Mouse (Mus musculus) megakaryocyte-erythroid progenitor cell, adult 5-6 weeks (primary cell): ENCODE results near the gene Phactr1. TPM values are rescaled to one million over a fixed set of nuclear protein-coding genes. Genes with fewer than 3 reads are reported as not detected.

Experiments
- ATAC-seq: replicated peaks from 2 replicates; pipeline ENCODE4 v1.8.0; 2016; ENCODE audit warnings: mild to moderate bottlenecking, inconsistent platforms; ENCODE audit not compliant: severe bottlenecking, poor library complexity, low FRiP score, low TSS enrichment
- total RNA-seq, 2 experiments: library from RNA; stranded (forward) in 1 of 2; stranded (reverse) in 1 of 2; fragments of 200-1000, 215-1000 nt in 1 of 2; fragments of >200 nt in 1 of 2; fragmentation: Nextera tagmentation in 1 of 2; gene quantifications; 2 replicates each; pipeline ENCODE4 v1.2.3; 2014 to 2017

The Phactr1 gene
- total RNA-seq, 2 experiments from 2014 or later = 0.47 TPM; not detected in 1

- ATAC-seq = no peak
Observed at GRCm38 (mm10) chr13:42744467-42744866, 64.0 kb downstream of the Phactr1 start.

GRCm38 (mm10) chr13:42757654-42758400 lies 77.4 kb downstream of the Phactr1 start:
- ATAC-seq = no peak

DNA sequence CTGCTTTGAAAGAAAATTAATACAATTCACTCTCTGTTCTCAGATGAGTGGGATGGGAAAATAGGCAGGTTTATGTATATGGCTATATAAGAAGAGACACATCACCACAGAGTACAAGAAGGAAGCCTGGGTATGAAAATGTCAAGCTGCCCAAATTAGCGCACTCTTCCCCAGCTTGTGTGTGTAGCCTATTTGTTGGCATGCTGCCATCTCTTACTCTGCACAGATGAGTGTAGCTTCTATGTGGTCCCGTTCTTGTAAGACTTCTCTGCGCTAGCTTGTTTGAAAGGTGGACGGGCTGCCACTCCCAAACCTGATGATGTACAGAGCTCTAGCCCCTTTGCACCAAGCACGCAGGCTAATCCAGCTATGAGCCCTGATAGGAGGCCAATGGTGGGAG lies 78.7 kb downstream of the Phactr1 start:
- ATAC-seq = no peak

DNA sequence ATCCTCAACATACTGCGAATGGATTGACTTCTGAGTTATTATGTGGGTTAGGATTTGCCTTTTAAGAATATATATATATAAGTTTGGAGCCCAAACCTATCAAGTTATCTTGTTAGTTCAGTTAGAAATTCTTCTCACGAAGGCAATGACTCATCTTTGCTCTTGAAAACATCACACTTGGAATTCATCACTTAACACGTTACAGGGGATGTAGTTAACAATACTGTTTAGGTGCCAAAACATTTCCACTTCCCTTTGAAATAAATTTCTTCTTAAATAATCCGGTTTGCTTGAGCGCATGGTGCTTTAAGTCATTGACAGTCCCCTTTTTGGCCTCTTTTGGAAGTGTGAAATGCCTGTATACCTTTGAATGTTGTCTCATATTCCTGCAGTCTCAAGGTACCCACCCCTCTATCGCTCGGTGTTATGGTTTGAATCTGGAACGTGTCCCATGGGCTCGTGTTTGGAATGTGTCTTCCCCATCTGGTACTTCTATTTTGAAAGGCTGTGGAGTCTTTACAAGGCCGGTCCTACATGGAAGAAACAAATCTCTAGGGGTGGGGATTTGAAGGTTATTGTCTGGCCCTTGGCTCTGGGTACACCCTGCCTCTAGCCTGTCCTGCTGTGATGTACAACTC lies 80.6 kb downstream of the Phactr1 start:
- ATAC-seq = no peak

GRCm38 (mm10) chr13:42772314-42772713 lies 91.9 kb downstream of the Phactr1 start:
- ATAC-seq = no peak

GRCm38 (mm10) chr13:42774040-42774439 lies 93.6 kb downstream of the Phactr1 start:
- no peak for ATAC-seq

GRCm38 (mm10) chr13:42782151-42782550 lies 101.7 kb downstream of the Phactr1 start:
- ATAC-seq = no peak

- ATAC-seq = no peak
Observed at GRCm38 (mm10) chr13:42789221-42789620, 108.8 kb downstream of the Phactr1 start.

DNA sequence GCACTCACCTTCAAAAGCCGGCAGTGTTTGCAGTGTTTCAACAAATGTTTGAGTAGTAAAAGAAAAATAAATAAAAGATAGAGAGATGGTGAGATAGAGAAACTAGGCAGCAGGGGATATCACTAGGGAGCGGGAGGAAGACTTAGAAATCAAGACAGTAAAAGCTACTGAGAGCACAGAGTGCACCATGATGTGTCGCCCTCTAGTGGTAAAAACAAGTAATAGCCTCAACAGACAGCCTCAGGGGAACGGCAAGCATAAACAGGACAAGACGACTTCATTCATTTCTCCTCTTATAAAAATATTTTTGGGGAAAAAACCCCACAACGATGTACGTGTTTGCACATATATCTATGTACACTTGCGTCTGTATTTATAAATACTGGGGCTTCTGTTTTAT lies 111.9 kb downstream of the Phactr1 start:
- ATAC-seq = no peak

DNA sequence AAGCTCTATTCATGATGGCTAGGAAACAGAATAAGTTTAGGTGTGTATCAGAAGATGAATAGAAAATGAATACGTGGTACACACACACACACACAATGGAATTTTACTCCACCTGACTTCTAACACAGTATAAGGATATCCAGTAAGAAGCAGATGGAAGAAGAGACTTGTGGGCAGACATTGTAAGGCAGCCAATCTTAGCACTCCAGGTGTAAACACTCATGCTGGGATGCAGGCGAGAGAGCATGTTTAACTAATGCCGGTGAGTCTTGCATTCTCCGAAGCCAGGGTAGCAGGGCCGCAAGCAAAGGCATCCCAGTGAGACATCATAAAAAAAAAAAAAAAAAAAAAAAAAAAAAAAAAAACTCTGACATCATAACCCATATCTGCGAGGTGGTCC lies 120.1 kb downstream of the Phactr1 start:
- ATAC-seq = no peak

DNA sequence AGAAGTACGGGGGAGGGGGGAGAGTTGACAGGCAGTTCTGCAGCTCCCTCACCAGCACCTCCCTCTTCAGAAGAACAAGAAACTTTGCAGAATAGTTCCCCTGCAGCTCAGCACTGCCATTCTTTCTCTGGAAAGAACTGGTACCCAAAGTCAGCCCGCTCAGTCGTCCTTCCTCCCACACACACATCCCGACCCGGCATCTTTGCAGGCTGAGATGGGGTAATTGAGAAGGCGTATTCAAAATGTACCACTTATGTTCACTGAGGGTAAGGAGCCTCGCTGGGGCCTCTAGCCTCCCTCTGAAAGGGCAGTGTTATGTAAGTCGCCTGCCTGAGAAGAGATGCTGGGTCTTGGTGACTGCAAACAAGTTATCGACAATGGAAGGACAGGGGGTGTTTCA lies 123.9 kb downstream of the Phactr1 start:
- no peak for ATAC-seq

DNA sequence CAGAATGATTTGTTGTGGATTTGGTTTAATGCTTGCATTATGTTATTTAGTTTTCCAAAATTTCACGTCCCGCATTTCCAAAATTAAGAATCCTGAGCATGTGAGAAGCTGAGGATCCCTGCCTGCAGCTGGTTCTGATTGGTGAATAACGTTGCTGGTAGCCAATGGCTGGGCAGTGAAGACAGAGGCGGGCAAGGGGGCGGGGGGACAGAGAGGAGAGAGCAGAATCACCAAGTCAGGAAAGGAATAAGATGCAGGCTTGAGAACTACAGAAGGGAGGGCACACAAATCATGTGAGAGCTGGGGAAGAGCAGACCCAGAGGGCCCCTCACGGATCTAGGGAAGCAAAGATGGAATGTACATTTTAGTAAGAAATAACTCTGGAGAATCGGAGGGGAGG lies 132.3 kb downstream of the Phactr1 start:
- no peak for ATAC-seq

DNA sequence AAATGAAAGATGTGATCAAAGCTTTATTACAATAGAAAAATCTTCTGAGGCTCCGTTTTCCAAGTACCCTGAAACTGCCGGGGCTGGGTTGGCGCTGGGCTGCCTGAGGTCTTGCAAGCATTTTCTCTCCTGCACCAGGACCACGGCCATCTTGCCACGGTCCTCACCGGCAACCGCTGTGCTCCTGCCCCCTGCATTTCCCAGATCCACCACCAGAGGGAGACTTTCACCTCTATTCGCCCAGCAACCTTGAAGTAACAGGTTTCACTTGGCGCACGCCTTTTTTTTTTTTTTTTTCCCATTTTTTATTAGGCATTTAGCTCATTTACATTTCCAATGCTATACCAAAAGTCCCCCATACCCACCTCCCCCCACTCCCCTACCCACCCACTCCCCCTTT lies 138.0 kb downstream of the Phactr1 start:
- ATAC-seq = peak; percentile 61; the same call in 1 of the 2 replicates

- no peak for ATAC-seq
Observed at GRCm38 (mm10) chr13:42820513-42820912, 140.1 kb downstream of the Phactr1 start.

GRCm38 (mm10) chr13:42821426-42822106 lies 141.1 kb downstream of the Phactr1 start:
- ATAC-seq = no peak

GRCm38 (mm10) chr13:42822545-42822944 lies 142.1 kb downstream of the Phactr1 start:
- ATAC-seq = peak; percentile 73

DNA sequence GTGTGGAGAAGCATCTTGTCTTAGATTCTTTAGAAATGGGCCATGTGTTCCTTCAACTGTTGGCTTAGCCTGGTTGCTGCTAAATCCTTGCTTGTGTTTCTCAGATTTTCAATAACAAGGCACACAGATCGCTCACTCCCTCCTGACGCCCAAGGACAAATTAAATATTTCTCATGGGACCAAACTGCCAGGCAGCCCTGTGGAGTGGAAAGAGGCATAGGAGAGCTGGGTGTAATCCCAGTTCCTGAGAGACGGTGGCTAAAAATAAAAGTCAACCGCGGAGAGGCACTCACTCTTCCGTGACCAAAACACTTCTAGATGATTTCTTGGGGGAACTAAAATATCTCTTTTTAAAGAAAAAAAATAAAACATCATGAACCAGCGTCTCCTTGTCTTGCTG lies 143.5 kb downstream of the Phactr1 start:
- ATAC-seq = no peak

DNA sequence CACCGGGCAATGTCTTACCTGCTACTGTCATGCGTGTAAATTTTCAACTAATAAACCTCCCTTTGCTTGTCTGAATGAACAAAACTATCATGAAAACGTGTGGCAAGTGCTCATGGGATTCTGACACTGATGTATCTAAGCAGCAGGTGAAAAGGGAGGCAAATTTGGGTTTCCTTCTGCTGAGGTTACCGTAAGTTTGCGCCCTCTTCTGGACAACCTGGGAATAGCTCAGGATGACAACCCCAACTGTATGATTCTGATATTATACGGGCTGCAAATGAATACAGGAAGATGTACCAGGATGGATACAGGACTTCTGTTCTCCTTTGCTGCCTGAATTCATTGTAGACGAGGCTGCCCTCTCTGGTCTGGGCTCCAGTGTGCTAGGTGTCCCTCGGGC lies 146.2 kb downstream of the Phactr1 start:
- ATAC-seq = 0 out of 2 replicates have a peak, but pooled peaks have one; percentile 50

DNA sequence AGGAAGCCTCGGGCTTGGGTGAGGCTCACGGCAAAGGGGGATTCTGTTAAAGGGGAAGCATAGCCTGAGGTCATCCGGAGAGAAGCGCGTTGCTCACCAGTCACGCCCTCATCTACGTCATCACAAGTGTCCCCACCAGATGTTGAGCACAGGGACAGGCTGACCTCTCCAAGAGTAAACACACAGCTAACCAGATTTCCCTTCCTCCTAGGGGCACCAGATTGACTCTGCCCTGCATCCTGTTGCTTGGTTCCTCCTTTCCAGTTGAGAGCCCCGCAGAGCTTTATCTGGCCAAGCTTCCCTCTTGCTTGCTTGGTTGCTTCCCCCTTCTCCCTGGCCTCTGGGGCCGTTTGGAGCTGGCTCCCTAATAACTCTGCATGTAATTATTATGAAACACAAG lies 148.6 kb downstream of the Phactr1 start:
- no peak for ATAC-seq

DNA sequence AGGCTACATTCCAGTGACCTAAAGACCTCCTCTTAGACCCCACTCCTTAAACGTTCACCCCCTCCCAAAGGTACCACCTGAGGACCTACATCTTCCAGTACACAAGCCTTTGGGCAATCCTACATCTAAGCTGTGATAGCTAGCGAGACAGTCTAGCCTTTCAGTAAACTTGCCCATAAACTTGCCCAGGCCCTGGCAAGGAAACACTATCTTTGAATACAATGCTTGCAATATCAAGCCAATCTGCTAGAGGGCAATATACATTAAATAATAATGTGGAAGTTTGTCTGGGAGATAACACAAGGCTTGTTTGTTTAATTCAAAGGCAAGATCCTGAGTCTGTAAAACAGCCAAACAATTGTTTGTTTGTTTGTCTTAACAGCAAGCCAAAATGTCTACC lies 155.0 kb downstream of the Phactr1 start:
- no peak for ATAC-seq

DNA sequence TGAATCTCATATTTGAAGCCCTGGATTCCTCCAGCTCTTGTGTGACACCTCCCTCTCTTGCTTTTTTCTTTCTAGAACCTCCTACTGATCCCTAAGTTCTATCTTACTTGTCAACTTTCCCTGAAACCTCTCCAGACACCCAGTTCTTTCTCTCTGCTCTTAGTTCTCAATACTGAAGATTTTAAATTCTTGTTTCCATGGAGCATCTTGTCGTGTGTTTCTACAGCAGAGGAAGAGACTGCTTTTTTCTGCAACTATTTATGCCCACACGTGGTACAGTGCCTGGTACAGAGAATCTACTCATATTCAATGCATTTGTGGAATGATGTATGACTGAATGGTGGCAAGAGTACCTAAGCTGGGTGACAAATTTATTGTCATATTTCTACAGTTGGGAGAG lies 158.9 kb downstream of the Phactr1 start:
- no peak for ATAC-seq
